Mouse (Mus musculus): ENCODE measurements around the gene Tmem125. TPM values are rescaled to one million over a fixed set of nuclear protein-coding genes. Genes with fewer than 3 reads are reported as not detected.
"Not testable (repeated sequence)": the region's sequence is repeated elsewhere in the genome, so short reads cannot be mapped to it uniquely, and the experiment has no call there.

Gene Tmem125
- polyA plus RNA-seq, 1 experiment from 2014 or later: 8.9 TPM

DNA sequence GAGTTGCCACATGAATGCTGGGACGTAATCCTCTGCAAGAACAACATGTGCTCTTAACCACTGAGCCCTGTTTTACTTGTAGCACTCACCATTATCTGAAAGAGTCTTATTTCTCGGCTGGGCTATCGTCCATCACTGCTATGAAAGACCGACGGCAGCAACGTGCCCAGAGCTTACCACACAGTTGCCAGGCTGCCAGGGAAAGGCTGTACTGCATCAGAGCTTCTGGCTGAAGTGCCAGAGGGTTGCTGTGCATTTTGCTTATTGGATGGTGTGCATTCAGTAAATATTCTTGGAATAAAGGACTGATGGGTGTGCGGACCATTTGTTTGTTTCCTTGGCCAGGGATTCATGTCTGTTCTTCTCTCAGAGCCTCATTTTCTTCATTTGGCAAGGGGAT lies 19.9 kb downstream of the Tmem125 start:
- no peak overlapping the region for H3K4me2 ChIP-seq (replicated peaks; ENCODE audit: low read depth, low read length)
- H3K36me3 ChIP-seq (ENCODE audit: insufficient read depth, low read length): no peaks in the 10 kb centered on the region
- 71% methylated on average over 7 of the region's 7 CpGs for WGBS
- no peaks in the 10 kb centered on the region for H3K27me3 ChIP-seq (ENCODE audit: insufficient read depth, low read length)
- H3K4me1 ChIP-seq (ENCODE audit: insufficient read depth, low read length): peaks cover 10% of the 10 kb centered on the region; the same call in 1 of the 2 replicates
- H3K9ac ChIP-seq (replicated peaks; ENCODE audit: low read length): no peak overlapping the region
- no peak for ATAC-seq (ENCODE audit: low FRiP score, low TSS enrichment)
- H3K27ac ChIP-seq (ENCODE audit: low read length): no peak overlapping the region
- H3K4me3 ChIP-seq (ENCODE audit: low read length): no peak overlapping the region
- no peaks in the 10 kb centered on the region for H3K9me3 ChIP-seq (ENCODE audit: low read length)

DNA sequence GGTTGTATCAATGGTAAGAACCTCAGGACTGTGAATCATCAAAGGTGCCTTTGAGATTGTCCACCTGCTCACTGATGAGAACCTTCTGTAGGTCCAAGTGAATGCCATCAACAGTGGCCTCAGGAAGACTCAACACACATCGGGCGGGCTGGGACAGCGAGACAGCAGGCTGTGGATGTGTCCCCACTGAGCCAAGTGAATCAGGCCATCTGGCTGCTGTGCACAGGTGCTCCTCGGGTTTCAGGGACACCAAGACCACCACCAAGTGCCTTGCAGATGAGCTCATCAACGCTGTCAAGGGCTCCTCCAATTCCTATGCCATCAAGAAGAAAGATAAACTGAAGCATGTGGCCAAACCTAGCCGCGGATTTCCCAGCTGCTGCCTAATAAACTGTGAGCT lies 21.6 kb downstream of the Tmem125 start:
- ATAC-seq (ENCODE audit: low FRiP score, low TSS enrichment): no peak
- Histone ChIP-seq H3K27ac (ENCODE audit: low read length) (no peak overlapping the region), H3K4me1 (ENCODE audit: insufficient read depth, low read length) (peaks cover 15% of the 10 kb centered on the region; the same call in 1 of the 2 replicates), H3K4me2 (replicated peaks; ENCODE audit: low read depth, low read length) (no peak overlapping the region), H3K9ac (replicated peaks; ENCODE audit: low read length) (no peak overlapping the region), H3K27me3 (ENCODE audit: insufficient read depth, low read length) (no peaks in the 10 kb centered on the region), H3K4me3 (ENCODE audit: low read length) (no peak overlapping the region), H3K9me3 (ENCODE audit: low read length) (no peaks in the 10 kb centered on the region), H3K36me3 (ENCODE audit: insufficient read depth, low read length) (no peaks in the 10 kb centered on the region)
- 82% methylated on average over 7 of the region's 7 CpGs for WGBS

DNA sequence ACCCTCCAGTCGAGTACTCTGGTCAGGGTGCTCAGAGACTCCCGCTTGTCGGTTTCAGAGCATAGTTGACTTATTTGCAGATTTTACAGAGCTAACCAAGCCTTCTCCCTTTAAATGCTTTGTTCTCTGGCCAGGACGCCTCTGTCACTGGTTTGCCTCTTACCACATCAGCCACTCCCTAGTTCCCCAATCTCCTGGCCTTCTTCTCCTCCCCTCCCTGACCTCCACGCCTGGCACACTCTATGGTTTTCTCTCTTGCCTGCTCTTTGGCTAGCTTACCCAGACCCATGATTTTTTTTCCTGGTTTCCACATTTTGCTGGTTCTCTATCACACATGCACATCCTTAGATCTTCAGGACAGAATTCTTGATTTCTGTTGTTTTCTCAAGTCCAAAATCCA lies 25.6 kb downstream of the Tmem125 start:
- no peaks in the 10 kb centered on the region for H3K27me3 ChIP-seq (ENCODE audit: insufficient read depth, low read length)
- H3K4me2 ChIP-seq (replicated peaks; ENCODE audit: low read depth, low read length): no peak overlapping the region
- H3K4me1 ChIP-seq (ENCODE audit: insufficient read depth, low read length): peaks cover 14% of the 10 kb centered on the region; the same call in 1 of the 2 replicates
- no peak overlapping the region for H3K4me3 ChIP-seq (ENCODE audit: low read length)
- WGBS: 68% methylated on average over 5 of the region's 5 CpGs
- no peaks in the 10 kb centered on the region for H3K36me3 ChIP-seq (ENCODE audit: insufficient read depth, low read length)
- no peak overlapping the region for H3K27ac ChIP-seq (ENCODE audit: low read length)
- no peaks in the 10 kb centered on the region for H3K9me3 ChIP-seq (ENCODE audit: low read length)
- ATAC-seq (ENCODE audit: low FRiP score, low TSS enrichment): no peak
- H3K9ac ChIP-seq (replicated peaks; ENCODE audit: low read length): no peak overlapping the region

DNA sequence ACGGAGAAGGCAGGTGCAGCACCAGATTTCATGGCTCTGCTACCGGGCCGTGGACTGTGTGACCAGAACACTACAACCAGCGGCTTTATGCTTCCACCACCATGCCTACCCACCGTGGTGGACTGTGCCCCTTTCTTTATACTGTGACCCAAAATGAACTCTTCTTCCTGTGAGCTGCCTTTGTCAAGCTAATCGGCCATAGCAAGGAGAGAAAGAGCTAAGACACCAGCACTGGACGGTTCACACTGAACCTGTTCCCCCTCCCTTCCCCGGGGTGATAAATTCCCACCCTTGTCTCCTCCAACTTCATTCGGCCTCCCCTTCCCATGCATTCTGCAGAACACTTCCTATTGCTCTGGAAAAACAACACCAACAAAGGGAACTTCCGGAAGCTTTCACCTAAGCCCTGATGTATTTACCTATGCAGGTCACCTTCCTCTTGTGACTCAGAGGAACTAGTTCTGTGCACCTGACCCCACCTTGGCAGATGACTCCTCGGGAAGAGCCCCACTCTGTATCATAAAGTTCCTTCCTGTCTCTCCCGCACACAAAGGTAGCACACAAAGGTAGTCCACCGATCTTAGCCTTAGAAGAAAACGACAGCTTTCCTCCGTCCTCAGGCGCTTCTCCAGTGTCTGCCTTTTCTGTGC lies 26.2 kb downstream of the Tmem125 start:
- Histone ChIP-seq H3K4me1 (ENCODE audit: insufficient read depth, low read length) (peaks cover 14% of the 10 kb centered on the region; the same call in 1 of the 2 replicates), H3K9ac (replicated peaks; ENCODE audit: low read length) (no peak overlapping the region), H3K4me2 (replicated peaks; ENCODE audit: low read depth, low read length) (no peak overlapping the region), H3K27me3 (ENCODE audit: insufficient read depth, low read length) (no peaks in the 10 kb centered on the region), H3K36me3 (ENCODE audit: insufficient read depth, low read length) (no peaks in the 10 kb centered on the region), H3K27ac (ENCODE audit: low read length) (no peak overlapping the region), H3K4me3 (ENCODE audit: low read length) (no peak overlapping the region), H3K9me3 (ENCODE audit: low read length) (no peaks in the 10 kb centered on the region)
- ATAC-seq (ENCODE audit: low FRiP score, low TSS enrichment): no peak; the same call in 1 of the 2 replicates
- 41% methylated on average over 16 of the region's 16 CpGs for WGBS

DNA sequence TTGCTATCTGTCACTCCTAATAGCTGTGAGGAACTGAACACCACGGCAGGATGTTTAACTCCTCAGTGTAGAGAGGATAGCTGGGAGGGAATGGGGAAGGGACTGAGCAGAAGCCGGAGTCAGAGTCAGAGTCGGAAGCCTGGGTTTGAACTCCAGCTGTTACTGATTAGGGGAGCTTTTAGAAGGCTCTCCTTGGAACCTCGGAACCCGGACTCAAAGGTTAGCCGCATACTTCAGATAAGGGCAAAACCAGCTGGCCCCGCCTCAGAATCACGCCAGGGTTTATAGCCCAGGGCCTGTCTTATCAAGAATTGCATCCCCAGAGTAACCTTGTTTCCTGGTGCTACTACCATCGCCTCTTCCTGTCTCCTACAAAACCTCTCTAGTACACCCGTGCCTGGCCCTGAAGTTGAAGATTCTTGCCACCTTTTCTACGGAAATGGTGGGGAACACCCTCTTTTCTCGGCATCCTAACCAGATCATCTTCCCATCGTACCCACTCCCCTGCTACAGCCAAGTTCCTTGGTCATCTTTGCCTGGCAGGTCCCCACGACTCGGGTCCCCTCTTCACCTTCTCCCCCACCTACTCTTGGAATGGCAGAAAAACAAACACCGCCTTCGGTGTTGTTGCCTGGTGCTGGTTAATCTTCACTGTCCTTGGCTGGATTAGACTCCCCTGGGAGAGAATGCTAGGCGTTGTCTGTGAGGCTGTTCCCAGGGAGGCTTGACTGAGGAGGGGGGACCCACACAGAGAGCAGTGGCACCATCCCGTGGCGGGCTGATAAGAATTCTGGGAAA lies 26.9 kb downstream of the Tmem125 start:
- peak; percentile 65; the same call in 1 of the 2 replicates for ATAC-seq (ENCODE audit: low FRiP score, low TSS enrichment)
- Histone ChIP-seq H3K27me3 (ENCODE audit: insufficient read depth, low read length) (no peaks in the 10 kb centered on the region), H3K4me2 (replicated peaks; ENCODE audit: low read depth, low read length) (no peak overlapping the region), H3K36me3 (ENCODE audit: insufficient read depth, low read length) (no peaks in the 10 kb centered on the region), H3K4me3 (ENCODE audit: low read length) (no peak overlapping the region), H3K27ac (ENCODE audit: low read length) (no peak overlapping the region), H3K4me1 (ENCODE audit: insufficient read depth, low read length) (peaks cover 14% of the 10 kb centered on the region; the same call in 1 of the 2 replicates), H3K9ac (replicated peaks; ENCODE audit: low read length) (no peak overlapping the region), H3K9me3 (ENCODE audit: low read length) (no peaks in the 10 kb centered on the region)
- WGBS: 22% methylated on average over 20 of the region's 20 CpGs

DNA sequence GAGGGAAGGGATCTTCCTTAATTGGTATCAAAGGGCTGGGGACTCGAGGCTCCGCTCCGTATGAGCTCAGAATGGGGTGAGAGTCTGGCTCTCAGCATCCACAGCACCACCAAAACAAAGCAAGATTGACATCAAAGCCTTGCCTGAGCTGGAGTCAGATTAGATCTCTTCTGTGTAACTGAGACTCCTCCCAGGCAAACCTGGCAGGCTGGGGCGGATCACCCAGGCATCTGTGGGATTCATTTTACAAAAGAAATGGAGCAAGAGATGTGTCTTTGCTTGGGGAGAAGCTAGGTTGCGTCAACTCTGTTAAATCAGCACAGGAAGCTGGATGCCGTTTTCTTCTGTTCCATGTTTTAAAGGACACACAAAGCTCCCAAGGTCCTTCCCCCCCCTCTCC lies 34.8 kb downstream of the Tmem125 start:
- no peak overlapping the region for H3K4me2 ChIP-seq (replicated peaks; ENCODE audit: low read depth, low read length)
- H3K36me3 ChIP-seq (ENCODE audit: insufficient read depth, low read length): no peaks in the 10 kb centered on the region
- H3K27ac ChIP-seq (ENCODE audit: low read length): no peak overlapping the region
- 12% methylated on average over 6 of the region's 6 CpGs for WGBS
- H3K4me1 ChIP-seq (ENCODE audit: insufficient read depth, low read length): no peaks in the 10 kb centered on the region
- no peak for ATAC-seq (ENCODE audit: low FRiP score, low TSS enrichment)
- H3K27me3 ChIP-seq (ENCODE audit: insufficient read depth, low read length): no peaks in the 10 kb centered on the region
- no peak overlapping the region for H3K9ac ChIP-seq (replicated peaks; ENCODE audit: low read length)
- no peak overlapping the region for H3K4me3 ChIP-seq (ENCODE audit: low read length)
- no peaks in the 10 kb centered on the region for H3K9me3 ChIP-seq (ENCODE audit: low read length)

DNA sequence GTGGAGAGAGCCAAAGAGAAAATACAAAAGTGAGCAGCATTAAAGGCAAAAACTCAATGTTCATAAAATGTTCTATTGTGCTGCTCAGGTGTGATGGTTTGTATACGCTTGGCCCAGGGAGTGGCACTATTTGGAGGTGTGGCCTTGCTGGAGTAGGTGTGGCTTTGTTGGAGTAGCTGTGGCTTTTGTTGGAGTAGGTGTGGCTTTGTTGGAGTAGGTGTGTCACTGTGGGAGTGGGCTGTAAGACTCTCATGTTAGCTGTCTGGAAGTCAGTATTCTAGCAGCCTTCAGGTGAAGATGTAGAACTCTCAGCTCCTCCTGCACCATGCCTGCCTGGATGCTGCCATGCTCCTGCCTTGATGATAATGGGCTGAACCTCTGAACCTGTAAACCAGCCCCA lies 36.7 kb downstream of the Tmem125 start:
- H3K36me3 ChIP-seq (ENCODE audit: insufficient read depth, low read length); H3K4me2 ChIP-seq (replicated peaks; ENCODE audit: low read depth, low read length); H3K9me3 ChIP-seq (ENCODE audit: low read length); H3K4me1 ChIP-seq (ENCODE audit: insufficient read depth, low read length); ATAC-seq (ENCODE audit: low FRiP score, low TSS enrichment); H3K27me3 ChIP-seq (ENCODE audit: insufficient read depth, low read length); H3K9ac ChIP-seq (replicated peaks; ENCODE audit: low read length); H3K4me3 ChIP-seq (ENCODE audit: low read length); H3K27ac ChIP-seq (ENCODE audit: low read length): not testable (repeated sequence)
- WGBS: 85% methylated on average over 1 of the region's 1 CpGs

DNA sequence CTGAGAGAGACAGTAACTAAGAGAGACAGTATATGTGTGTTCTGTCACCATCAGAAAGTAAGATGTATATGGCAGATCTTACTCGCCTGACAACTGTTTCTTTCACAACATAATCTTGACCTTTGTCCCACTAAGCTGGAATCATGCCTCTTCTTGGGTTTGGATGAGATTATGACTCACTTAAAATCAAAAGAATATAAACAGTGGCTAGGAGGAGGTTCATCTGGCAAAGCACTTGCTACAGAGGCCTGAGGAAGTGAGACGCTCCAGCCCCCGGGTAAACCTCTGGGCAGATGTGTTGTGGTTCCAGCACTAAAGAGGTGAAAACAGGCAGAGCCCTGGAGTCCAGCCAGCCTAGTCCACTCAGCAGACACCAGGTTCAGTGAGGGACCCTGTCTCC lies 38.3 kb downstream of the Tmem125 start:
- no peaks in the 10 kb centered on the region for H3K36me3 ChIP-seq (ENCODE audit: insufficient read depth, low read length)
- no peaks in the 10 kb centered on the region for H3K9me3 ChIP-seq (ENCODE audit: low read length)
- no peaks in the 10 kb centered on the region for H3K27me3 ChIP-seq (ENCODE audit: insufficient read depth, low read length)
- ATAC-seq (ENCODE audit: low FRiP score, low TSS enrichment): no peak
- no peak overlapping the region for H3K4me3 ChIP-seq (ENCODE audit: low read length)
- no peak overlapping the region for H3K9ac ChIP-seq (replicated peaks; ENCODE audit: low read length)
- no peak overlapping the region for H3K27ac ChIP-seq (ENCODE audit: low read length)
- no peak overlapping the region for H3K4me2 ChIP-seq (replicated peaks; ENCODE audit: low read depth, low read length)
- 0 out of 2 replicates have a peak, but pooled peaks cover 3% of the 10 kb centered on the region for H3K4me1 ChIP-seq (ENCODE audit: insufficient read depth, low read length)
- 72% methylated on average over 3 of the region's 3 CpGs for WGBS

DNA sequence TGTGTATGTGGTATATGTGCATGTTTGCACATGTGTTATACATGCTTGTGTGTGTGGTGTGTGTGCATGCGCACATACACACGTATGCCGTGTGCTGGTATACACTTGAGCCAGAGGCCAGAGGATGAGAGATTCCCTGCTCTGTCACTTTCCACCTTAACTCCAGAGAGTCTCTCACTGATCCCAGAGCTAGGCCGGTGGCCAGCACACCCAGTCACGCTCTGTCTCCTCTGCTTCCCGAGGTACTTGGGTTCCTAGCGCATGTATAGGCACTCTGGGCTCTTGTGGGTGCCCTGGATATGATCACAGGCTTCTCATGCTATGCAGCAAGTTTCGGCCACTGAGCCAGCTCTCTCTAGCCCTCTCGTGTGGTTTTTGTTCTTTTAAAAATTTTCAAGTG lies 43.1 kb downstream of the Tmem125 start:
- 64% methylated on average over 9 of the region's 9 CpGs for WGBS
- no peak overlapping the region for H3K9ac ChIP-seq (replicated peaks; ENCODE audit: low read length)
- H3K4me1 ChIP-seq (ENCODE audit: insufficient read depth, low read length): 0 out of 2 replicates have a peak, but pooled peaks cover 7% of the 10 kb centered on the region
- H3K4me3 ChIP-seq (ENCODE audit: low read length): no peak overlapping the region
- H3K27ac ChIP-seq (ENCODE audit: low read length): no peak overlapping the region
- ATAC-seq (ENCODE audit: low FRiP score, low TSS enrichment): no peak
- H3K36me3 ChIP-seq (ENCODE audit: insufficient read depth, low read length): no peaks in the 10 kb centered on the region
- H3K9me3 ChIP-seq (ENCODE audit: low read length): no peaks in the 10 kb centered on the region
- H3K4me2 ChIP-seq (replicated peaks; ENCODE audit: low read depth, low read length): no peak overlapping the region
- H3K27me3 ChIP-seq (ENCODE audit: insufficient read depth, low read length): no peaks in the 10 kb centered on the region

DNA sequence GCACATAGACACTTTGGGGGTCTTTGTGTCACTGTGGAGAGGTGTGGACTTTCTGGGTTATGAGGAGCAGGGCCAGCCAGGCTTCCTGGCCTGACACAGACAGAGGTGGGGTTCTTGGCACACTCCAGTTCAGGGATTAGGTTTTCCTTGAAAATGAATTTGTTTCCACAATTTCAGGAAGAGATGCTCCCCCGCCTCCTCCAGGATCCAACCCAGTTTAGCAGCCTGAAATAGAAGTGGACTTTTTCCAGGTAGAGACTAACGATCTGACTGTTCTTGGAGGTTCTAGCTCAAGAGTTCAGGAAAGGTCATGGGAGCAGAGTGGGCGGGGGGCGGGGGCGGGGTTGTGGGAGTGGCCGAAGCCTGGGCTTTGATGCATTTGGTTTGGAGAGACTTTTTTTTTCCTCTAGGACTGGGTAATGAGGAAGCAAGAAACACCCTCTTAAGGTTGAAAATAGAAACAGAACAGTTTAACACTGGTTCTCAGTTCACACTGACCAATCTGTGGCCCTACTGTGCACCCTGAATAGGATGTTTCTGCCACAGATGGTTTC lies 43.6 kb downstream of the Tmem125 start:
- H3K9me3 ChIP-seq (ENCODE audit: low read length): no peaks in the 10 kb centered on the region
- no peak overlapping the region for H3K9ac ChIP-seq (replicated peaks; ENCODE audit: low read length)
- WGBS: 29% methylated on average over 6 of the region's 6 CpGs
- H3K27me3 ChIP-seq (ENCODE audit: insufficient read depth, low read length): no peaks in the 10 kb centered on the region
- no peak overlapping the region for H3K27ac ChIP-seq (ENCODE audit: low read length)
- 0 out of 2 replicates have a peak, but pooled peaks cover 7% of the 10 kb centered on the region for H3K4me1 ChIP-seq (ENCODE audit: insufficient read depth, low read length)
- no peak overlapping the region for H3K4me2 ChIP-seq (replicated peaks; ENCODE audit: low read depth, low read length)
- no peaks in the 10 kb centered on the region for H3K36me3 ChIP-seq (ENCODE audit: insufficient read depth, low read length)
- H3K4me3 ChIP-seq (ENCODE audit: low read length): no peak overlapping the region
- no peak for ATAC-seq (ENCODE audit: low FRiP score, low TSS enrichment)

All from kidney, embryonic 16.5 days (tissue).